Mouse (Mus musculus): ENCODE results near the gene 1810010H24Rik.
"Not testable (repeated sequence)": the region's sequence is repeated elsewhere in the genome, so short reads cannot be mapped to it uniquely, and the experiment has no call there.

Gene 1810010H24Rik

GRCm38 (mm10) chr11:107041396-107041795 lies 15.9 kb downstream of the 1810010H24Rik start:
- DNase-seq (ENCODE audit: low spot score) = no peak

- DNase-seq (ENCODE audit: low spot score) = no peak
Observed at GRCm38 (mm10) chr11:107043361-107043760, 17.9 kb downstream of the 1810010H24Rik start.

GRCm38 (mm10) chr11:107044321-107044720 lies 18.8 kb downstream of the 1810010H24Rik start:
- DNase-seq (ENCODE audit: low spot score) = peak; percentile 60

- DNase-seq (ENCODE audit: low spot score) = no peak
Observed at GRCm38 (mm10) chr11:107045546-107045945, 20.1 kb downstream of the 1810010H24Rik start.

- no peak for DNase-seq (ENCODE audit: low spot score)
Observed at GRCm38 (mm10) chr11:107046766-107047620, 21.5 kb downstream of the 1810010H24Rik start.

- DNase-seq (ENCODE audit: low spot score) = no peak
Observed at GRCm38 (mm10) chr11:107054870-107055269, 29.4 kb downstream of the 1810010H24Rik start.

- no peak for DNase-seq (ENCODE audit: low spot score)
Observed at GRCm38 (mm10) chr11:107057391-107057790, 31.9 kb downstream of the 1810010H24Rik start.

- DNase-seq (ENCODE audit: low spot score) = not testable (repeated sequence)
Observed at GRCm38 (mm10) chr11:107059634-107060033, 34.2 kb downstream of the 1810010H24Rik start.

- DNase-seq (ENCODE audit: low spot score) = no peak
Observed at GRCm38 (mm10) chr11:107060941-107061340, 35.5 kb downstream of the 1810010H24Rik start.

GRCm38 (mm10) chr11:107063067-107063466 lies 37.6 kb downstream of the 1810010H24Rik start:
- DNase-seq (ENCODE audit: low spot score) = no peak

- no peak for DNase-seq (ENCODE audit: low spot score)
Observed at GRCm38 (mm10) chr11:107064590-107064989, 39.1 kb downstream of the 1810010H24Rik start.

GRCm38 (mm10) chr11:107065216-107065785 lies 39.8 kb downstream of the 1810010H24Rik start:
- DNase-seq (ENCODE audit: low spot score) = no peak
